Mouse (Mus musculus) adrenal gland, postnatal 14 days (tissue): ENCODE data around the gene Ubl4a. TPM values are rescaled to one million over a fixed set of nuclear protein-coding genes. Genes with fewer than 3 reads are reported as not detected.
"Not testable (repeated sequence)": the region's sequence is repeated elsewhere in the genome, so short reads cannot be mapped to it uniquely, and the experiment has no call there.

ENCODE experiments used
- DNase-seq: peaks from one replicate; pipeline ENCODE4 v3.0.0; 2021; ENCODE audit warnings: mixed read lengths
- long read RNA-seq, 2 experiments: library from polyadenylated mRNA; stranded (forward); transcript quantifications; one replicate each; pipeline ENCODE4 v2.0.0; 2021
- total RNA-seq: library from RNA; stranded (reverse); gene quantifications from 2 replicates; pipeline ENCODE4 v1.2.3, GENCODE M21; 2021

The Ubl4a gene
- total RNA-seq = 49.6 and 51.5 TPM in 2 replicates
- long read RNA-seq, experiment 1, transcript Ubl4a-206 (4 exons, 2,442 nt) = major isoform, 126 of 139 reads
- long read RNA-seq, experiment 1, partial matches to known transcripts = 1 of 139 reads
- long read RNA-seq, experiment 1, other reads (novel, unspliced or antisense) = 9 of 139 reads
- long read RNA-seq, experiment 2, transcript Ubl4a-206 (4 exons, 2,442 nt) = major isoform, 85 of 104 reads
- long read RNA-seq, experiment 2, partial matches to known transcripts = 1 of 104 reads
- long read RNA-seq, experiment 2, other reads (novel, unspliced or antisense) = 14 of 104 reads

DNA sequence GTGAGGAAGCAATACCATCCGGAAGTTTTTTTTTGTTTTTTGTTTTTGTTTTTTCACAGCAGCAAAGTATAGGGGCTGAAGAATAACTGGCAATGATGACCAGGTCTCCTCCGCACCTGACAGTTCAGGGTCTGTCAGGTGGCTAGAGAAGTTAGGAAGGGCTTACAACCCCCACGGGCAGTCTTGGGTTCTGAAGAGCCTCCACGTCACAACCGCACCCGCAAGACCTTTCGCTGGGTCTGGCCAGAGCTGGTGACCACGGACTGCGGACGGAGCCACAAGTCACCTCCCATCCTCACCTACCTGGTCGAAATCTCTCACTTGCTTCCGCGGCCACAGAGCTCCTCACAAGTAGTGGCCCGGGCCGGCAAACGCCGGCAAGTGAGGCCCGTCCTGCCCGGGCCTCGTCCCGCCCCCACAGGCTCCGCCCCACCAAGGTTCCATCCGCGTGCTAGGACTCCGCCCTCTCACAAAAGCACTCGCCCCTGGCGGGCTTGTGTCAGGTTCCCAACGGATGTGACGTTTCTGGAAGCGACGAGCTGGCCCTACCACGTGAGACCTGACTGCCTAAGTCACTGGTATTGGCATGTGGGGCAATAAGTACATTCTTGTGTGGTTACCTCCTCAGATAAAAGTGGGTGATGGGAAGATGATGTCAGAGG, at the start of gene Ubl4a, which contains the start of gene Slc10a3:
Ubl4a (minus strand) TSS at position 331 of the 662 bp plus-strand sequence.
Slc10a3 (minus strand) TSS at position 462 of the 662 bp plus-strand sequence.
- DNase-seq = peak; percentile 94

DNA sequence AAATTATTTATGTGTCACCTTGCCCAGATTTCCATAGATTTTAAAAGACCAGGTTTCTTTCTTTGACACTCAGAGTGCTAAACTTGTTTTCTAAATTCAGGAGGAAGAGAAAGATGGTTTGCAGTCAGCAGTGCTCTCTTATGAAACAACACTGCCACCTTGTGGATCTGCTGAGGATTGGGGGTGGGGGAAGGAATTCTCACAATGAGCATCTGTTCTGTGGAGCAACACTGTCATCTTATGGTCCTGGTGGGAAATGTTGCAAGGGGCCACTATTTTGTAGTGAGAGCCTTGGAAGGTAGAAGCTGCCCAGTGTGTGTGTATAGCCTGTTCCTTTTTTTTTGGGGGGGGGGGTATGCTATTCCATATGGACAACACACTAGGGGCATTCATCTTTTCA, 40.4 kb upstream of the Ubl4a start:
- peak; percentile 75 for DNase-seq

- no peak for DNase-seq
These were observed 35.3 kb upstream of the Ubl4a start for GRCm38 (mm10) chrX:74408340-74408739.

DNA sequence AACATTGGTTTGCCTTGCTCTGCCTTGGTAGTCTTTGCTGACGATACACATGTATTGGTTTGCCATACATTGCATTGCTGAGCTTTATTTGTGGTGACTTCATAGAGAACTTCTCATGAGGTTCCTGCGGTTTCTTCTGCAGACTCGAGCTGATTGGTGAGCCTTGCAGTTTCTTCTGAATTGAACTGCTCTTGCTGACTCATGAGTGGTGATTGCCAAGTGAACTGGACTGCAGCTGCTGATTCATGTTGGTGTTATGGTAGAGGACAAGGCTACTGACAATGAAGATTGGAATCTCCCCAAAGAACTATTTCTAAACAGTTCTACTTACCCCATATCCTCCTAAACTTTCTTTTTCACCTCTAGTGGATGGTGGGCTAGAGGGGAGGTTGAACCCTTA, 27.1 kb upstream of the Ubl4a start:
- no peak for DNase-seq

- peak; percentile 88 for DNase-seq
These were observed 19.8 kb upstream of the Ubl4a start, which contains the start of the genes Fam3a and Ikbkg for GRCm38 (mm10) chrX:74392535-74393443. TSS of gene Fam3a (minus strand) at chrX:74393272. TSS of gene Ikbkg (plus strand) at chrX:74393290.

DNA sequence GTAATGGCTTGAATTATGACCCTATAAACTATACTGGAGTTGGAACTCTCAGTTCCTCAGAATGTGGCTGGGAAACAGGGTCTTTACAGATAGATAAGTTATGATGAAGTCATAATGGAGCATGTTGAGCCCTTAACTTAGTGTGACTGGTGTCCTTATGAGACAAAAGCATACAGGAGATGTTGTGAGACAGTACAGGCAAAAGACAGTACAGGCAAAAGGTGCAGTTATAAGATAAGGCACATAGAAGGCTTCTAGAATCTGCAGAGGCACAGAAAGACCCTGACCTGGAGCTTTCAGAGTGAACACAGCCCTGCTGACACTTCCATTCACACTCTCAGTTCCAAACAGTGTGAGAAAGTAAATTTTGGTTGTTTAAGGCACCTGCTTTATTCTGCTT, 15.1 kb upstream of the Ubl4a start:
- no peak for DNase-seq

DNA sequence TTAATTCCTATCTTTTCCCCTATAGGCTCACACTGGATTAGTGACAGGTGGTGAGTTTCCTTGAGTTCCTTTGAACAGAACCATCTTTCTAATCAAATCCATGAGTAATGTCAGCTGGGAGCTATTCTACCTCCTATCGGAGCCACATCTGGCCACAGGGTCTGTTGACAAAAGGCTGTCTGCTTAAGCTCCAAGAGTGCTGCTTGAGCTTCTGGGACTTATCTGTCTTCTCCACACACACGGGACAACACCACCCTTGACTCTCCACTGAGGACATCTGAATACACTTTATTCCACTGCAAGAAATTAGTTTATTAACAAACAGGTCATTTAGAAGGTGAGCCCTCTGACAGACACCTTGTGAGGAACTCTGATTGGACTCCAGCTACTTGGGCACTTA, 11.4 kb upstream of the Ubl4a start:
- DNase-seq = no peak

DNA sequence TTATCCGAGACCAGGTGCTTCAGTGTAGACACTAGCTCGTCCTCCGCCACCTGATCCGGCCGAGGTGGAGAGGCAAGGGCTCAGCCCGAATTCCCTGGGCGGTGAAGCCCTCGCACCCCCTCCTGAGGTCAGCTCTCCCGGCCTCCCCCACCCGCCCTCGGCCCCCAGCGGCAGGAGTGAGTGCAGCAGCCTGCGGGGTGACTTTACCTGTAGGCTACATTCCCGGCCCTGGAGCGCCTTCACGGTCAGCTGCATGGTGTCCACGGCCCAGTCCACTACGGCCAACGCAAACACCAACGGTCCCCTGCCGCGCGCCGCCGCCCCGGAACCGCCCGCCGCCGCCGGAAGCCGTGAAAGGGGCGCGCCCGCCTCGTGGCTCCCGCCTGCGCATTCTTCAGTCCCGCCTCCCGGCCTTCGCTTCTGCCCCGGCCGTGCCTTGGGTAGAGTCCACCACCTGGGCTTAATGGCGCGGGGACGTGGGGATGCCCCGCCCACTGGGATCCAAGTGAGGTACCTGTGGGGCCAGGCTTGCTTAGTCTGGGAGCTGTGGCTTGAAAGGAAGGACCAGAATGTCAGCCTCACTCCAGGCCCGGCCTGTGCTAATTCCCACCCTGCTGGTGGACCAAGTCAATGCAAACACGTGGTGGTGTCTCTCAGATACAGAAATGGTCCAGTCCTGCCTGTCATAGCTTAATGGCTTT, 4.7 kb downstream of the Ubl4a start:
- peak; percentile 85 for DNase-seq

GRCm38 (mm10) chrX:74367512-74367911, 5.5 kb downstream of the Ubl4a start:
- no peak for DNase-seq

GRCm38 (mm10) chrX:74359171-74359570, 13.8 kb downstream of the Ubl4a start:
- DNase-seq = no peak

DNA sequence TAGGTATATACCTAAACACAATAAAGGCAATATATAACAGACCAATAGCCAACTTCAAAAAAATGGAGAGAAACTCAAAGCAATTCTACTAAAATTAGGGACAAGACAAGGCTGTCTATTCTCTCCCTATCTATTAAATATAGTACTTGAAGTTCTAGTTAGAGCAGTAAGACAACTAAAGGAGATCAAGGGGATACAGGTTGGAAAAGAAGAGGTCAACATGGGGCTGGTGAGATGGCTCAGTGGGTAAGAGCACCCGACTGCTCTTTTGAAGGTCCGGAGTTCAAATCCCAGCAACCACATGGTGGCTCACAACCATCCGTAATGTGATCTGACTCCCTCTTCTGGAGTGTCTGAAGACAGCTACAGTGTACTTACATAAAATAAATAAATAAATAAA, 15.9 kb downstream of the Ubl4a start:
- not testable (repeated sequence) for DNase-seq

- DNase-seq = peak; percentile 90
These were observed 19.6 kb downstream of the Ubl4a start, which contains the start of gene Lage3 for GRCm38 (mm10) chrX:74353467-74353770. TSS of gene Lage3 (minus strand) at chrX:74353618.

DNA sequence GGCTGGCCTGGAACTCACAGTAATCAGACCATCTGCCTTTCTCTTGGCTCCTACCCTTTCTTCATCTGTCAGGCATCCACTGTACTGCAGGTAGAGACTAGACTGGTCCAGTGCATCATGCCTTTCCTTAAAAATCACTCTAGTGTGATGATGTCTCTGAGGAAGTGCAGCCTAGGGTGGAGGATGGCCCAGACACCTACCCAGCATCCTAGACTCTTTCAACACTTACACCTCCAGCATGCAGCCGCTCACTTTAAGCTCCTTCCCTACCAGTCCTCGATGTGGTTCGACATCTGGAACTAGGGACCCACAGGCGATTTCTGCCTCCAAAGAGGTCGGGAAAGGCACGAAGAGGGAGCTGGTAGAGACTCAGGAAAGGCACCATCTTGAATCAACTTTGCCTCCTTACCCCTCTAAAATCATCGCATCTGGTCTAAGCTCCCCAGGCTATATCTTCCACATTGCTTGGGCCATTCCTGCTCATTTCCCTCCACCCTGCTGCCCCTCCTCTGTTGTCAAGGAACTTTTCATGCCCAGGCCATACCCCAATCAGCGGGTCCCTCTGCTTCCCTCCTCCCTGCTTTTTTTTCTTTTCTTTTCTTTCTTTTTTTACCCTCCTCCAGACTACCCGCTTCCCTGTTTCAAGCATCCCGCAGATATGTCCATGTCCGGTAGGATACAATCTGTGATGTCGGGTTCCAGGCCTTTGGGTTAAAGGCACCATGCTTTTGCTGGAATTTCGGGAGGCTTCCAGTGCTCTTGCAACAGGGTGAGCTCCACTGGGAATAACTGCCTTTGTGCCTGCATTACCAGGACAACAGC, 20.2 kb downstream of the Ubl4a start:
- no peak for DNase-seq

GRCm38 (mm10) chrX:74330166-74330930, 42.7 kb downstream of the Ubl4a start:
- DNase-seq = no peak

DNA sequence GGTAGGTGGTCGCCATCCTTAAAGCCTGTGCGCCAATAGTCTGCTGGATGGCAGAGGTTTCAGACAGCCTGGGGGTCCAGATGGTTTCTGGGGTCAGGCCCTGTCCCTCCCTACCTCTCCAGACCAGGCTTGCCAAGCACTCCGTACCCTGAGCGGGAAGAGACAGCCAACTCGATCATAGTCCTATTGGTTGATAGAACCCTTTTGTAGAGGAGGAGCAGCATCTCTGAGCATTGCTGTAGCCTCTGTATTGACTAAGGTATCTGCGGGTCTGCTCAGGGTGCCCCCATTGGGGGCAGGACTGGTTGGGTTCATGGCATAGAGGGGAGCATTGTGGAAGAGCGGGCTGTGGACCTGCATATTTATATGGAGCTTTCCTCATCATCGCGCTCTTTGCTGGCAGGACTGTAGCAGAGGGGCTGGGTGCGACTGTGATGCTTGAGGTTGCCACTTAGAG, 43.8 kb downstream of the Ubl4a start:
- DNase-seq = no peak

- DNase-seq = peak; percentile 83
These were observed 44.3 kb downstream of the Ubl4a start, which contains the start of gene Plxna3 for GRCm38 (mm10) chrX:74328725-74329161. TSS of gene Plxna3 (plus strand) at chrX:74329066.
